Mouse (Mus musculus): Measurements from ENCODE around the gene Cd200r2.

The Cd200r2 gene

DNA sequence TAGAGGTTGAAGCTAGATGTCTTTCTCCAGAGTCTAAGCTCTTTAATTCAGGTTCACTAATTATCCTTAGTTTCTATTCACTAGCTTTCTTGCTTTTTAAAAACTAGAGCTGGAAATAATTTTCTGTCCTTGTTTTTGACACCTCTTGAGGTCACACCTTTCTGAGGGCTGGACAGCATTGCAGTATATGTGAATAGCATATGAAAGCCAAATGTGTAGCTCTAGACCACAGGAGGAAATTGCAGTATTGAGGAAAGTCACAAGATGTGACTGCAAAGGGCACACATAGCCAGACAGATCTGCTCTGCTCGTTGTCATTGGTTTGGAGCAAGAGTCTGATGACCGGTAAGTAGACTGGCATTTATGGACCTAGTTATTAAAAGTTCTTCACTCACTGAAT, at the start of gene Cd200r2:
Gene Cd200r2, plus strand, starts transcription at position 301 of the 400 bp plus-strand sequence.
- no peak for DNase-seq (ENCODE audit: low spot score in 2 of 2)

GRCm38 (mm10) chr16:44818010-44818409, 48.9 kb upstream of the Cd200r2 start:
- DNase-seq (ENCODE audit: low spot score in 2 of 2), result no peak

- no peak for DNase-seq (ENCODE audit: low spot score in 2 of 2)
These were observed 46.4 kb upstream of the Cd200r2 start for GRCm38 (mm10) chr16:44820545-44820944.

DNA sequence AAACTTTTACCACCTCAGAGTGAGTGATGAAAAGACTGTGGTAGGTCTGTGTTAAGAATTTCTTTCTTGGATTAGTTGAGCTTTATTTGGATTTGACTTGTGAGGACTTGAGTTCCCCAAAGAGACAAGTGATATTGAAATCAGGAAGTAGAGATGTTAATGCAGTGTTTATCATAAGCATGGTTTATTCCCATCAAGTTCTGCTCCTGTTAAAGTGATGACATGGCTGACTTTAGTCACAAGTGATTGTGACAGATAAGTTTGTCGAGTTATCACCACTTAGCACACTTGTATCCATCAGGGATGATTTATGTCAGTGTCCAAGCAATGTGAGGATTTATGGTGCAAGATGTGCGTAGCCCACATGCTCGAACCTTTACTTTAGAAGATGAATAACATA, 34.6 kb upstream of the Cd200r2 start:
- no peak for DNase-seq (ENCODE audit: low spot score in 2 of 2)

GRCm38 (mm10) chr16:44833189-44833588, 33.7 kb upstream of the Cd200r2 start:
- DNase-seq (ENCODE audit: low spot score in 2 of 2), result peak in 1 of 2 experiments; percentile 1

- no peak for DNase-seq (ENCODE audit: low spot score in 2 of 2)
These were observed 8.3 kb downstream of the Cd200r2 start for GRCm38 (mm10) chr16:44875178-44875577.

DNA sequence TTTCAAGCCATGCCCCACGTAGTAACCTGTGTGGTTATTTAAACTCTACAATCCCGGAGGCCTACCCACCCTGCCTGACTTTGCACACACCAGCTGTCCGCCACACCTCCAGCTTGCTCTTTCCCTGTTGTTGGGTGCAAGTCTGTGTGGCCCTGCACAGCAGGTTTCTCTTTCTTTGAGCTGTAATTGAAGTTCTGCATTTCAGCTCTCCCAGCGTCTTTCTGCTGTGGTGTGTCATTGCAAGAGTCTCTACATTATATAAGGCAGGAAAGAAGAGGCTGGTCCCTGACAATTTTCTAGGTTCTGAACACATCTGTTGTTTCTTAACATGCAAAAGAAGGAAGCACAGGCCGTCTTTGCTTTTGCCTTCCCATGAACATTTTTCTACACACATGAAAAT, 9.7 kb downstream of the Cd200r2 start:
- no peak for DNase-seq (ENCODE audit: low spot score in 2 of 2)

DNA sequence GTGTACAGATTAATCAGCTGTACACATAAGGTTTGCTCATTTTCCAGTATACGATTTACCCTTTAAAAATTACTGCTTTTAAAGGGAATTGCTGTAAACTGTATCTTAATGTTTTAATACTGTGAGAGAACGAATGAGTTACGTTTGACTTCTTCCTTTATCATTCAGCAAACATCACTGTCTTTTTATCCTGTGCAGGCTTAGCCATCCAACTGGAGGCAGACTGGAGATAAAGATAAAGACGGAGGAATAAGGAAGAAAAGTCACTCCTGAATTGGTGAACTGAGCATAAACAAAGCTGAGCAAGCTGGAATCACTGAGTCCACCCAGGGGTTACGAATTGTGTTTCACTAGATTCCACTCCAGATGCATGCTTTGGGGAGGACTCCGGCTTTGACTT, 10.7 kb downstream of the Cd200r2 start:
- no peak for DNase-seq (ENCODE audit: low spot score in 2 of 2)

- DNase-seq (ENCODE audit: low spot score in 2 of 2), result no peak
These were observed 23.9 kb downstream of the Cd200r2 start for GRCm38 (mm10) chr16:44890814-44891213.

GRCm38 (mm10) chr16:44932016-44932415, 65.1 kb downstream of the Cd200r2 start:
- no peak for DNase-seq (ENCODE audit: low spot score in 2 of 2)

DNA sequence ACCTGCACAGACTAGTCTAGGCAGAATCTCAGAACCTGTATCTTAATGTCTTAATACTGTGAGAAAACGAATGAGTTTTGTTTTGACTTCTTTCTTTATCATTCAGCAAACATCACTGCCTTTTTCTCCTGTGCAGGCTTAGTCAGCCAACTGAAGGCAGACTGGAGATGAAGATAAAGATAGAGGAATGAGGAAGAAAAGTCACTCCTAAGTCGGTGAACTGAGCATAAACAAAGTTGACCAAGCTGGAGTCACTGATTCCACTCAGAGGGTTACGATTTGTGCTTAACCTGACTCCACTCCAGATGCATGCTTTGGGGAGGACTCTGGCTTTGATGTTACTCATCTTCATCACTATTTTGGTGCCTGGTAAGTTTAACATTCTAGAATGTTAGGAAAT, 76.6 kb downstream of the Cd200r2 start, which contains the start of gene Cd200r3:
Gene Cd200r3, plus strand, starts transcription at position 211 of the 400 bp plus-strand sequence.
- DNase-seq (ENCODE audit: low spot score in 2 of 2), result no peak

DNA sequence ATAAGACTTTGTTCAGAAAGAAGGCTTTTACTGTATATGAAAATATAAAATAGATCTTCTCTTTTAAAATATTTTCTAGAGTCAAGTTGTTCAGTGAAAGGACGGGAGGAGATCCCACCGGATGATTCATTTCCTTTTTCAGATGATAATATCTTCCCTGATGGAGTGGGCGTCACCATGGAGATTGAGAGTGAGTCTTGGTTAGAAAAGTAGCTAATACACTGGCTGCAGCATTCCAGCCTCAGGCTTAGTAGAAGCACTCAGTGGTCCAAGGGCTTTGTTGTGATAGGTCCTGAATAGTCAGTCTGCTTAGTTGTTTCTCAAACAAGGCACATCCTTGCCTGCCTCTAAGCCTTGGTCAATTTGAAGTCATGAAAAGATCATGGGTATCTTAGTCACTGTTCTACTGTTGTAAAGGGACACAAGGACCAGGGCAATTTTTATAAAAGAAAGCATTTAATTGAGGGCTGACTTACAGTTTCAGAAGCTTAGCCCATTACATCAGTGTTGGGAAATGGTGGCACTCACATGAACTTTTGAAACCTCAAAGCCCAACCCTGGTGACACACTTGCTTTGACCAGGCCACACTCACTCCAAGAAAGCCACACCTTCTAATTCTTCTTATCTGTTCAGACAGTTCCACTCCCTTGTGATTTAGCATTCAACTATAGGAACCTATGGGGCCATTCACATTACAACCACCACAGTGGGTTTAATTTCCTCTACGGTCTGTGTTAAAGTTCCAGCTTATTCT, 84.6 kb downstream of the Cd200r2 start:
- DNase-seq (ENCODE audit: low spot score in 2 of 2), result no peak

GRCm38 (mm10) chr16:44962296-44962695, 95.4 kb downstream of the Cd200r2 start:
- no peak for DNase-seq (ENCODE audit: low spot score in 2 of 2)

- DNase-seq (ENCODE audit: low spot score in 2 of 2), result no peak
These were observed 95.9 kb downstream of the Cd200r2 start for GRCm38 (mm10) chr16:44962777-44963176.

- DNase-seq (ENCODE audit: low spot score in 2 of 2), result no peak
These were observed 97.9 kb downstream of the Cd200r2 start for GRCm38 (mm10) chr16:44964526-44965374.

DNA sequence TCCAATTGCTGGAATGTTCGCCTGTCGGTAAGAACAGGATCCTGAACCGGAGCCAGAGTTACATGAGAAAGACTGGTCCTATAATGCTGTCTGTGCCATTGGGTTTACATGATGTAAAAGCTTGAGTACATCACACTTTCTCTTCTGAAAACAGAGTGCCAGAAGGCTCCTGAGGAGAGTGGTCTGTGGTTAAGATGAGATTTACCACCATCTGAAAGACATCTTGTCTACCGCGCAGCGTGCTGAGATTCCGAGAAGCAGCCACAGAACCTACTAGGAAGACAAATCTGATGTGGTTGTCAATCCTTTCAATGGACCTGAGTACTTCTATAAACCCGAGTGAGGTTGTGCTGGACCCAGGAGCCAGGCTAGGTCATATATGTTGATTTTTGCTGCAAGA, 98.5 kb downstream of the Cd200r2 start:
- no peak for DNase-seq (ENCODE audit: low spot score in 2 of 2)

Measured in urinary bladder, postnatal 36 days (tissue).